Mouse (Mus musculus) heart, adult 2 months (tissue): Measurements from ENCODE around the gene Tex52.

Experiments used
- CTCF ChIP-seq: fragments of 200-600 bp; IDR thresholded peaks from 2 replicates; pipeline ENCODE4 v1.8.1; 2022; ENCODE audit warnings: antibody characterized with exemption, mild to moderate bottlenecking, moderate library complexity
- EP300 ChIP-seq: fragments of 200-500 bp; IDR thresholded peaks from 2 replicates; pipeline ENCODE4 v1.6.1; 2011; ENCODE audit warnings: low read depth, low read length, control low read depth; ENCODE audit not compliant: insufficient read depth
- POLR2A ChIP-seq: fragments of 200-500 bp; IDR thresholded peaks from 2 replicates; pipeline ENCODE4 v1.6.1; 2011; ENCODE audit warnings: mild to moderate bottlenecking, low read depth, low read length, control low read depth; ENCODE audit not compliant: insufficient read depth

DNA sequence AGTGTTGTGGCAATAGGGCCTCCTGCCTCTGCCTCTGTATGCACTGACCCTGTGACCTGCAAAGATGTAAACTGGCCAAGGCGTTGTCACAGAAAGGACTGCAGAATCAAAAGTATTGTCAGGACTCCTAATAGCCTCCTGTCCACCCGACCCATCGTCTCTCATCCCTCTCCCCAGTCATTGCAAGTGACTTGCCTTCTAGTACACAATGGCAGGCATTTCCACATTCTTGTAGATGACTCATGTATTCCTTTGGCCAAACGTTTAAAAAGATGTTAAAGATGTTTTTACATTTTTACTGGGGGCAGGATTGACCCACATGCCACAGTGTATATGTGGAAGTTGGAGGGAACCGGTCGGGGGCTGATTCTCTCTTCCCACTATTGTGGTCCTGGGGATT, 10.5 kb upstream of the Tex52 start:
- no peak for TF ChIP-seq CTCF
- no peak for TF ChIP-seq POLR2A
- no peak for TF ChIP-seq EP300
